Mouse (Mus musculus) liver, adult 2 months (tissue): ENCODE data around the gene Lama2.

ENCODE experiments used
- CTCF ChIP-seq: fragments of 200-500 bp; IDR thresholded peaks from 2 replicates; pipeline ENCODE4 v1.5.1; 2011; ENCODE audit warnings: low read depth, low read length, control low read depth
- POLR2A ChIP-seq: fragments of 200-500 bp; IDR thresholded peaks from 2 replicates; pipeline ENCODE4 v1.6.1; 2011; ENCODE audit warnings: low read length, control low read depth; ENCODE audit not compliant: insufficient read depth; ENCODE audit errors: extremely low read depth

DNA sequence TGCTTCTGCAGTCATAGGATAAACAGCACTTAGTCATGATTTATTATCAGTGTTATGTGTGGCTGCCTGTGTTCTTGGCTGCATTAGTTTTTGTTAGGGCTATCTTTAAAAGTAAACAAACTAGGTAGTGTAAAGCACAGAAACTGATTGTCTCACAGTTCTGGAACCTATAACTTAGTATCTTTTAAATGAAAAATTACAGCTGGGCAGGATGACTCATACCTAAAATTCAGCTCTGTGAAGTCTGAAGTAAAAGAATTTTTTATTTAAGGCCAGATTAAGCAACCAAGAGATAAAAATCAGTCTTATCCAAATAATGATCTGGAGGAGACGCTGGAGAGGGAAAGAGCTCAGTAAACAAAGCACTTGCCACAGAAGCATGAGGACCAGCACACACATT is 43.8 kb upstream of the Lama2 start:
- TF ChIP-seq CTCF (no peak), POLR2A (no peak)
